Mouse (Mus musculus): ENCODE data around the gene Msh4.

GRCm38 (mm10) chr3:153844030-153844429 lies 61.9 kb downstream of the Msh4 start, which contains the start of gene Asb17:
- TF ChIP-seq CTCF (IDR thresholded peaks at IDR 0.05; ENCODE audit: control insufficient read depth, insufficient read depth, insufficient read length) = no peak
- TF ChIP-seq CEBPB (IDR thresholded peaks at IDR 0.05; ENCODE audit: low read depth) = no peak
- TF ChIP-seq FOSL1 (IDR thresholded peaks at IDR 0.05; ENCODE audit: insufficient read depth, low read length, poor library complexity, severe bottlenecking) = no peak
- no peak for TF ChIP-seq MAX (IDR thresholded peaks at IDR 0.05)
- TF ChIP-seq MYOG (IDR thresholded peaks at IDR 0.05; ENCODE audit: control insufficient read depth, extremely low read depth, insufficient read length) = no peak

Measured in C2C12 (cell line).